Mouse (Mus musculus) hindbrain, embryonic 13.5 days (tissue): ENCODE results near the gene Bri3. TPM values are rescaled to one million over a fixed set of nuclear protein-coding genes. Genes with fewer than 3 reads are reported as not detected.
A peak's percentile ranks its signal among the peaks of the same experiment; 100 is the strongest.

Source experiments
- ATAC-seq: fragments of 200-750 bp; cut with Nextera tagmentation; 2 replicates; pipeline ENCODE4 v1.8.0; 2017; ENCODE audit warnings: moderate TSS enrichment; ENCODE audit not compliant: low FRiP score
- H3K27ac ChIP-seq: fragments of 300-500 bp; sonication (generic); 2 replicates; pipeline ENCODE4 v1.5.1; 2015; ENCODE audit warnings: inconsistent platforms, mild to moderate bottlenecking, moderate library complexity
- H3K27me3 ChIP-seq: fragments of 300-500 bp; sonication (generic); 2 replicates; pipeline ENCODE4 v1.6.1; 2015; ENCODE audit warnings: mild to moderate bottlenecking, inconsistent platforms
- H3K36me3 ChIP-seq: fragments of 300-500 bp; sonication (generic); 2 replicates; pipeline ENCODE4 v1.6.1; 2015; ENCODE audit warnings: mild to moderate bottlenecking, inconsistent platforms
- H3K4me1 ChIP-seq: fragments of 300-500 bp; sonication (generic); replicated peaks from 2 replicates; pipeline ENCODE4 v1.6.1; 2015; ENCODE audit warnings: inconsistent platforms
- H3K4me2 ChIP-seq: fragments of 300-500 bp; sonication (generic); 2 replicates; pipeline ENCODE4 v1.6.1; 2015; ENCODE audit warnings: inconsistent platforms, mild to moderate bottlenecking, moderate library complexity
- H3K4me3 ChIP-seq: fragments of 300-500 bp; sonication (generic); 2 replicates; pipeline ENCODE4 v1.5.1; 2015; ENCODE audit warnings: mild to moderate bottlenecking, inconsistent platforms
- H3K9ac ChIP-seq: fragments of 300-500 bp; sonication (generic); 2 replicates; pipeline ENCODE4 v1.6.1; 2015; ENCODE audit warnings: mild to moderate bottlenecking, inconsistent platforms
- H3K9me3 ChIP-seq: fragments of 300-500 bp; sonication (generic); 2 replicates; pipeline ENCODE4 v1.6.1; 2016; ENCODE audit warnings: inconsistent platforms
- WGBS: fragments of 180-500 bp; shearing (Covaris S2); methylation state at CpG from one replicate; pipeline ENCODE4 v1.1.7; 2015; 5-methylcytosine and 5-hydroxymethylcytosine counted together
- polyA plus RNA-seq: library from polyadenylated mRNA; unstranded; fragments of >200 nt; fragmentation: Nextera tagmentation; extraction: Ambion mirVana; gene quantifications from 2 replicates; pipeline ENCODE4 v1.2.1, GENCODE M21; 2015

Gene Bri3
- polyA plus RNA-seq, 1 experiment from 2014 or later = 116 TPM

DNA sequence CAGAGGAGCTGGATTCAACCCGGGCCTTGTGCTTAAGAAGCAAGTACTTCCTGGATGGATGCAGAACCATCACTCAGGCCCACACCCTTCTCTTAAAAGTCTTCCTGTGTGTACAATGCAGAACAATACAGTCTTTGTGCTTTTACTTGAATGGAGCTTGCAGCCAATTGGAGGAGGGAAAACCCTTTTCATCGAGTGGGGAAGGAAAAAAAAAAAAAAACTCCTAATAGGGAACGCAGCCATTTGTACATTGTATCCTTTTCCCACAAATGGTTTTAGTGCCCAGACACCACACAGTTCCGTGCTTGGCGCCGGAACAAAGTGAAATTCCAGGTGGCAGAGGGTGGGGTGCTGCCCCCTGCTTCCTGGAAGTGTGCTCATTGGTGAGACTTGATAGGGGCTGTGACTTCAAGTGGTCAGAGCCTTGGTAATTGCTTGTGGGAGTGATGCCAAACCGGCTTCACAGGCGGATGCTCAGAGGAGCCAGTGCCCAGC lies 235.5 kb downstream of the Bri3 start:
- 26% methylated on average over 8 of the region's 8 CpGs for WGBS
- no peak for ATAC-seq
- Histone ChIP-seq H3K4me3 (no peak overlapping the region), H3K9me3 (no peaks in the 10 kb centered on the region), H3K27ac (no peak overlapping the region), H3K4me2 (no peak overlapping the region), H3K27me3 (no peaks in the 10 kb centered on the region), H3K36me3 (no peaks in the 10 kb centered on the region), H3K9ac (no peak overlapping the region), H3K4me1 (peaks cover 20% of the 10 kb centered on the region)

DNA sequence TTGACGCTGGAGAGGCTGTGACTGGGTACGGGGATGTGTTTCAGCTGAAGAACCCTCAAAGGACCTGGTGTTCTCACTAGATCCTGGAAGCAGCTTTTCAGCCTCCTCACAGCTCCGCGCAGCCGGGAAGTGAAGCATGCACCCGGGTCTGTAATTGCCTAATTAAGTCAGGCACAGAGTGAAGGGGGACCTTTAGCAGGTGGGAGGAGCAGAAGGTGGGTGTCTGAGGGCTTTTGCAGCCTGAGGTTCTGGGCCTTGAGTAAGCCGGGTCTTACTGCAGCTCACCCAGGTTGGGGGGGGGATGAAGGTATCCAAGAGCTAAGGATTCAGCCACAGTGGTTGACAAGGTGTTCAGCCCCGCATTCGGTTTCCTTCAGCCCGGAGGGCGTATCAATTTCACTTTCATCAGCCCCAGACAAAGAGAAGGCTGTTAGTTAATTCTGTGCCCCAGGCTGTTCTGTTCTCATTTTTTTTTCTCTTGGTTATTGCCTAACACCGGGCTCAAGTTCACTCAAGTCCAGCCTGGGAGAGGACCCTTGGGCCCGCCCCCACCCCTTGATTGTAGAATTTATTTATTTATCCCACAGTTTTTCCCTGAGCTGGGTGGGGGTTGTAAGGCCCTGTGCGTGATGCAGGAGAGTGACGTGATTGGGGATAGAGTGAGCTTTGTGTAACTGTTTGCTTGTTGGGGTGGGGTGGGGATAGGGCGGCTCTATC lies 239.6 kb downstream of the Bri3 start:
- Histone ChIP-seq H3K36me3 (no peaks in the 10 kb centered on the region), H3K9me3 (no peaks in the 10 kb centered on the region), H3K27ac (peak overlapping the region; percentile 48; the same call in 1 of the 2 replicates), H3K4me3 (no peak overlapping the region), H3K4me2 (no peak overlapping the region), H3K4me1 (peaks cover 20% of the 10 kb centered on the region), H3K9ac (no peak overlapping the region), H3K27me3 (no peaks in the 10 kb centered on the region)
- ATAC-seq = no peak
- 49% methylated on average over 16 of the region's 16 CpGs for WGBS

DNA sequence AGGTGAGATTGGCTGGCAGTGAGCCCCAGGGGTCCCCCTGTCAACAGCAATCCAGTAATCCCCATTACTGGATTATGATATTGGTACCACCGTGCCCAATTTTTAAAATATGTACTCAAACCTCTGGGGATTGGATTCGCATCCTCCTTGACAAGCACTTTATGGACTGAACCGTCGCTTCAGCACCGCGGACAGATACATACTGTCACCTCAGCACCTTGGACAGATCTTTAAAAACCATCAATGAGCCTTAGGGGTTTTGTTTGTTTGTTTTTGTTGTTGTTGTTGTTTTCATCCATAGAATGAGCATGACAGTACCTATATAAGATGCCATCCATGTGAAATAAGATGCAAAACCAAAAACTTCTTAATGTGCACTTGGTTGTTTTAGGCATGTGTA lies 247.1 kb downstream of the Bri3 start:
- no peak overlapping the region for H3K4me3 ChIP-seq
- no peaks in the 10 kb centered on the region for H3K36me3 ChIP-seq
- H3K4me1 ChIP-seq = no peaks in the 10 kb centered on the region
- H3K9ac ChIP-seq = no peak overlapping the region
- H3K27ac ChIP-seq = no peak overlapping the region
- 14% methylated on average over 6 of the region's 6 CpGs for WGBS
- H3K4me2 ChIP-seq = no peak overlapping the region
- no peaks in the 10 kb centered on the region for H3K9me3 ChIP-seq
- H3K27me3 ChIP-seq = no peaks in the 10 kb centered on the region
- no peak for ATAC-seq

Other genes starting within 250 kb of the Bri3 start
- 80.9 and 88.5 TPM in 2 replicates for gene Ccz1, start 229.6 kb upstream of the Bri3 start, polyA plus RNA-seq
- gene Ocm, start 217.8 kb upstream of the Bri3 start, polyA plus RNA-seq = 0.70 TPM in 1 of 2 replicates, not detected in the other
- 7.2 and 7.5 TPM in 2 replicates for gene Lmtk2, start 144.0 kb upstream of the Bri3 start, polyA plus RNA-seq
- 0.14 and 0.17 TPM in 2 replicates for gene Bhlha15, start 54.2 kb upstream of the Bri3 start, polyA plus RNA-seq
- gene Tecpr1, start 20.8 kb upstream of the Bri3 start, polyA plus RNA-seq = 41.5 and 42.1 TPM in 2 replicates
- 2.2 and 2.6 TPM in 2 replicates for gene Baiap2l1, start 113.7 kb downstream of the Bri3 start, polyA plus RNA-seq